Mouse (Mus musculus): ENCODE data around the gene Pon1. TPM values are rescaled to one million over a fixed set of nuclear protein-coding genes. Genes with fewer than 3 reads are reported as not detected.

The Pon1 gene
- polyA plus RNA-seq, 1 experiment from 2014 or later = 0.12 TPM

GRCm38 (mm10) chr6:5119181-5119910, 74.4 kb downstream of the Pon1 start:
- no peak for ATAC-seq (ENCODE audit: low FRiP score)
- Histone ChIP-seq H3K27ac (no peak overlapping the region), H3K9ac (no peak overlapping the region), H3K4me3 (replicated peaks; ENCODE audit: low read length) (no peak overlapping the region), H3K36me3 (replicated peaks; ENCODE audit: control insufficient read depth, insufficient read depth) (peaks cover 18% of the 10 kb centered on the region), H3K9me3 (ENCODE audit: control insufficient read depth, low read length) (no peaks in the 10 kb centered on the region), H3K4me2 (replicated peaks) (no peak overlapping the region), H3K27me3 (ENCODE audit: control insufficient read depth, insufficient read depth, low read length) (no peaks in the 10 kb centered on the region), H3K4me1 (replicated peaks; ENCODE audit: control insufficient read depth, insufficient read depth, low read length) (no peaks in the 10 kb centered on the region)
- 78% methylated on average over 15 of the region's 15 CpGs for WGBS
- no peak for DNase-seq (ENCODE audit: low spot score)

Other genes with a start within 250 kb of the Pon1 start
- 5.3 and 8.5 TPM in 2 replicates for gene Pon3, start 62.3 kb upstream of the Pon1 start, polyA plus RNA-seq (2014; fragmentation: Nextera tagmentation; extraction: Ambion mirVana)
- gene Pon2, start 104.5 kb upstream of the Pon1 start, polyA plus RNA-seq (2014; fragmentation: Nextera tagmentation; extraction: Ambion mirVana) = 27.6 and 31.5 TPM in 2 replicates
- 17.1 and 18.7 TPM in 2 replicates for gene Asb4, start 189.4 kb upstream of the Pon1 start, polyA plus RNA-seq (2014; fragmentation: Nextera tagmentation; extraction: Ambion mirVana)

Measured in hindbrain, embryonic 14.5 days (tissue).